Mouse (Mus musculus): ENCODE results near the gene Kctd4.

Gene Kctd4

DNA sequence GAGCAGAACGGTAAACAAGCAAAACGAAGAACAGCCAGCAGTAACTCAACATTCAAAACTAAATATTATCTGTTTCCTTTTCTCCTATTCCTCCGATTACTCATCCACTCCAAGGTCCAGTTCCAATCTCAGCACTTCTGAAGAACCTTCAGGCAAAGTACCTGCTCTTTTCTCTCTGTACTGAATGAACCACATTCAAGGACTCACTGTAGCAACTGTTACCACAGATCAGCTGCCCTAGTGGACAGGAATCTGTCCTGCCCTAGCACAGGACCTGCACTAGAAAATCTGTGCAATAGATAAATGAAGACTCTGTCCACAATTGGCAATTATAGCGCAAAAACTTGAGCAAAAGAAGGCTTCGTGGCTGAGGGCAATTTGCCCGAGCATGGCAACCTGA lies 36.1 kb downstream of the Kctd4 start:
- ATAC-seq (ENCODE audit: low TSS enrichment), result no peak

DNA sequence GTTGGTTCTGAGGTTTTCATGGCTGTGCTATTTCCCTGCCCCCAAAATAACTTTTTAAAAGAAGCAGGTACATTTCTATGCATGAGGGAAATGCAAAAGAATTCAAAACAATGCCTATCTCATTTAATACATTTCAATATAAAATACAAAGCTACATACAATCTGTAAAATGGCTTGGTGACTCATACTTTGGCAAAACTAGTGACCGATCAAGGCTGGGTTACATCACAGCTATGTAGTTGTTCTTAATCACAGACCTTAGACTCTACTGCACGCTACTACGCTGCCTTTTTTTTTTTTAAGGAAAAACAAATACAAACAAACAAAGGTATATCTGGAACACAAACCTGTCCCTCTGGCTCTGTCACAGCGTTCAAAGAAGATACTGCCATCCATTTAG lies 37.6 kb downstream of the Kctd4 start:
- ATAC-seq (ENCODE audit: low TSS enrichment), result no peak

DNA sequence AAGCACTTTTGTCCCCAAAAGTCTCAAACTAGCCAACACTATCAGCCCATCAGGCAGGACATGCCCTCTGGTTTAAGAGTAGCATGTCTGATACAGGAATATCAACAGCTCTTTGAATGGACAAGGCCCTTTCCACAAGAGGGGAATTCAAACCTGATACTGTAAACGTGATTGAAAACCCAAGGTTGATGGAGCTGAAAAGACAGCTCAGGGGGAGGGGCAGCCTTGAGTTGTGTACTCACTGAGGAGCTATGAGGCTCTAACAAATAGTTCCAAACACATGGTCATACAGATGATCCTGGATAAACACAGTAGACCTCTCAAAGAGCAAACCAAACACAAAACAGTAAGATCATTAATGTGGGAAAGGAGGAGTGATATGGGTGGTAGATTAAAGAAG lies 43.3 kb downstream of the Kctd4 start:
- ATAC-seq (ENCODE audit: low TSS enrichment), result no peak

DNA sequence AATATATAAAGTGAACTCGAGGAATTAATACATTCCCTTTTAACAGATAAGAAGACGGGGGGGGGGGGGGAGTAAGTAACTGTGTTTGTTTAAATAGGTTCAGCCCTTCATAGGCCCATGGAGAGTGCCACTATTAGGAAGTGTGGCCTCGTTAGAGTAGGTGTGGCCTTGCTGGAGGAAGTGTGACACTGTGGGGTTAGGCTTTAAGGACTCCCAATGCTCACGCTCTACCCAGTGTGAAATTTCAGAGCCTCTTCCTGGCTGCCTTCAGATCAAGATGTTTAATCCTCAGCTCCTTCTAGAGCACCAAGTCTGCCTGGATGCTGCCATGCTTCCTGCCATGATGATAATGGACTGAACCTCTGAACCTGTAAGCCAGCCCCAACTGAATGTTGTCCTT lies 47.0 kb downstream of the Kctd4 start:
- ATAC-seq (ENCODE audit: low TSS enrichment), result no peak

DNA sequence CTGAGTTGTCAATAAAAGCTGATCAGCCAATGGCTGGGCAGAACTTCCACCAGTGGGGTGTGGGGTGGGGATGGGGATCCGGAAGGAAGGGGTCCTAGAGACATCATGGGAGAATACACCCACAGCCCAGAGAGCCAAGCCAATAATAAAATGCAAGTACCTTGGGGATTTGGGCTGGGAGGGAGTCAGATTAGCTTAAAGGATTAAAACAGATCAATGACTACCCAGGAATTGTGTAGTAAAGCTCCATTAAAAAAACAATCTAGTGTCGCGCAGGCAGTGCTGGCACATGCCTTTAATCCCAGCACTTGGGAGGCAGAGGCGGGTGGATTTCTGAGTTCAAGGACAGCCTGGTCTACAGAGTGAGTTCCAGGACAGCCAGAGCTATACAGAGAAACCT lies 50.2 kb downstream of the Kctd4 start:
- ATAC-seq (ENCODE audit: low TSS enrichment), result no peak

DNA sequence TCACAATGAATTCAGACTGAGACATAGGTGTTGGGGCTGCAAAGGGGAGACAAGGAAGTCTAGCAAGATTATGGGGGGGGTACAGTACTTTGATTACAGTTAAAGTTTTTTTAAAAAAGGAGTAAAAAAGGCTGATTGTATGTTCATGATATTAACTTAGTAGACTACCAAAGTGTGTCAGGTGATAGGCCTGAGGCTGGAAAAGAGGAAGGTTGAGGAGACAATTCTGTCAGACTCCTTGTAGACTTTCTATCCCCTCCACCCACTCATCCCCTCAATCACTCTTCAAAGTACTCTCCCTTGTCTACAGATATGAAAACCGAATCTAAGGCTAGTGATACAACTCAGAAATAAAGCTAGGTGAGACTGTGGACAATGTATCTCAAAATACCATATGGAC lies 53.4 kb downstream of the Kctd4 start:
- ATAC-seq (ENCODE audit: low TSS enrichment), result no peak

DNA sequence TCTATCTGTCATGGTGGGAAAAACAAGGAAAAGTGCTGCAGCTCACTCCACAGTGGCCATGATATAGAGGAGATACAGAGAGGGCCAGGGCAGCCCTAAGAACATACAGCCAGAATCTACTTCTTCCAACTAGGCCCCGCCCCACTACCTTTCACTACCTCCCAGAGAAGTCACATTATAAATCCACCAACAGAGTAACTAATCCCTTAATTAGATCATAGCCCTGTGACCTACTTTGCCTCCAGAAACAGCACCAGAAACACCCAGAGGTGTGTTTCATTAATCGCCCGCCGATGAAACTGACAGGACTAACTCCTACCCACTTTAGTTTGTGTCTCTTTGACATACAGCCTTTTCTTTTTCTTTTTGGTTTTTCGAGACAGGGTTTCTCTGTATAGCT lies 54.4 kb downstream of the Kctd4 start:
- no peak for ATAC-seq (ENCODE audit: low TSS enrichment)

DNA sequence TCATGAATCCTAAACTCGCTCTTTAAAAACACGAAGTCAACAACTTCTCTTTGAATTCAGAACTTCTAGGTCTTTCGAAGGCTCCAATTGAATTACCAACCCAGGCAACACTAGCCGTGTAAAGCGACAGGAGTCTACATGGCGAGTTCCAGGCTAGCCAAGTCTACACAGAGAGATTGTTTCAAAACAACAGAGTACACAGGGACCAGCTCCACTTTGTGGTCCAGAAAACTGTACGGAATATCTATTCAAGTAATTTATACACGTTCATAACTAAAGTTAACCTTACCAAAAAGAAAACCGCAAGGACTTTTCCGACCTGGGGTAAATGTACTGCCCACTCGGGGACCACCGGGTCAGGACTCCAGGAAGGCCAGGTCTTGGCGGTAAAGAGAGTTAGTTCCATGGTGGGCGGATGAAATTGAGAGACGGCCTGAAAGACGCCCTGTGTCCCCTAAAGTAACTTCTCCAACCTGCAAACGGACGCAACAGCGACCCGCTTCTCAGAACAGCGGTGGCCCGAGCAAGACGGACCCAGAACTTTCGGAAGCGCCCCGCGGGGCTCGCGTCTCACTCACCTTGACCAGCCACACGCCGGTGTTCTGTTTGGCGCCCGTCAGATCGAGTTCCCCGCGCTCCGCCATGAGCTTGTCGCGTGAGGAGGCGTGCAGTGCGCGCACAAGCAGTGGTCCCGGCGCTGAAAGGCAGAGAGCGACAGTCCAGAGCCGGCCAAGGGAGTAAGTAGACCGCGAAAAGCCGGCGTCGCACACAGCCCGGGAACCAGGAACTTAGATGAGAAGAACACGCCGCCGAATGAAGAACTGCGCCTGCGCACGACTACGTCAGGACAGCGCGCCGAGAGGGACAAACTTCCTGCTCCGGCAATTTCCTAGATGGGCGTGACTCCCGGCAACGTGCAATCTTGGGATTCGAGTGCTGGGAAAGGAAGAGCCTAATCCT lies 55.6 kb downstream of the Kctd4 start, which contains the start of gene Gtf2f2:
Gene Gtf2f2, minus strand, starts transcription at position 764 of the 960 bp plus-strand sequence.
- peak; percentile 96 for ATAC-seq (ENCODE audit: low TSS enrichment)

DNA sequence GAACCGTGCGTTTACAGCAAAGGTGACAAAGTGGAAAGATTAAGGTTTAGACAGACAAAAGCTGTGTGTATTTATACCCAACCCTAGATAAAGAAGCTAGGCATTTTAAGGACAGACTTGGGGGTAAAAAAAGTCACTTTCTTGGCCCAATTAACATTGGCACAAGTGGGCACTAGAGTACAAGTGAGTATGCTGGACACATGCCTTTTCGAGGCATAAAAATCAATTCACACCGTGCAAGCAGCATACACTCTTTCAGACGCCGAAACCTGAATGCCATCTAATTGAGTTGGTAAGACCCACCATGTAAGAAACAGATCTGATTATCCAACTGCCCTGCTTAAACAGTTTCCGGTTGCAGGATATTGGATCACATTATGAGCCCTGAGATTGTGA lies 56.3 kb downstream of the Kctd4 start:
- ATAC-seq (ENCODE audit: low TSS enrichment), result no peak; the same call in 1 of the 2 replicates

DNA sequence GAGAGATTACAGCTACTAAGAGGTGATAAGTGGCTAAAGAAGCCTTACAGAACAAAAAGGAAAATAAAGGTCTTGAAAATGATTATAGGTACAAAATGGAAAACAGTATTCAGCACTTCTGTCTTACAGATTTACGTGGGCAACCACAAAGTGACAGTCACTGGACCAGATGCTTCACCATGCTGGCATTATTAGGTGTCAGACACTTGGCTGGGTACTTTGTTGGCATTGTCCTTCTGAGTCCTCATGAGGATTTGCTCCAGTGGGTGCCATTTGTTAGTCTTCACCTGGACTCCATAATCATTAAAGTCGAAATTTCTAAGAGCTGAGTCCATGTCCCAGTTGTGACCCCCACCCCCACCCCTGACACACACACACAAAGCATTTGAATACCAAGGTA lies 59.5 kb downstream of the Kctd4 start:
- no peak for ATAC-seq (ENCODE audit: low TSS enrichment)

Measured in frontal cortex, adult (tissue).